Mouse (Mus musculus): ENCODE results near the gene Gm10330. TPM values are rescaled to one million over a fixed set of nuclear protein-coding genes. Genes with fewer than 3 reads are reported as not detected.

The Gm10330 gene
- polyA plus RNA-seq (2012) = not detected in 2 replicates

DNA sequence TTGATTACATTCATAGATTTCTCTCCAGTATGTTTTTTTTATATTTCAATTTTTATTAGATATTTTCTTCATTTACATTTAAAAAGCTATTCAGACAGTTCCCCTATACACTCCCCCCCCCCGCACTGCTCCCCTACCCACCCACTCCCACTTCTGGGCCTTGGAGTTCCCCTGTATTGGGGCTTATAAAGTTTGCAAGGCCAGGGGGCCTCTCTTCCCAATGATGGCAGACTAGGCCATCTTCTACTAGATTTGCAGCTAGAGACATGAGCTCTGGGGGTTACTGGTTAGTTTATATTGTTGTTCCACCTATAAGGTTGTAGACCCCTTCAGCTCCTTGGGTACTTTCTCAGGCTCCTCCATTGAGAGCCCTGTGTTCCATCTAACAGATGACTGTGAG lies at the start of gene Gm10330:
Gm10330 (minus strand) TSS at position 101 of the 400 bp plus-strand sequence.

